Mouse (Mus musculus): ENCODE results near the gene Rhbdf2.

GRCm38 (mm10) chr11:116552194-116552593 lies 74.6 kb downstream of the Rhbdf2 start:
- TF ChIP-seq CTCF (IDR thresholded peaks at IDR 0.05; ENCODE audit: low read depth, low read length) (no peak), POLR2A (IDR thresholded peaks at IDR 0.05; ENCODE audit: extremely low read depth, insufficient read depth, low read length) (no peak)

All from liver, adult 2 months (tissue).